Mouse (Mus musculus) liver, embryonic 16.5 days (tissue): ENCODE data around the gene Nfu1. TPM values are rescaled to one million over a fixed set of nuclear protein-coding genes. Genes with fewer than 3 reads are reported as not detected.
"Not testable (repeated sequence)": the region's sequence is repeated elsewhere in the genome, so short reads cannot be mapped to it uniquely, and the experiment has no call there.

ENCODE experiments used
- ATAC-seq: fragments of 200-750 bp; cut with Nextera tagmentation; 2 replicates; pipeline ENCODE4 v1.8.0; 2017; ENCODE audit warnings: low read depth, mild to moderate bottlenecking, moderate number of reproducible peaks, moderate library complexity
- H3K27ac ChIP-seq: fragments of 300-500 bp; sonication (generic); 2 replicates; pipeline ENCODE4 v1.5.1; 2014; ENCODE audit warnings: mild to moderate bottlenecking, low read length
- H3K27me3 ChIP-seq: fragments of 300-500 bp; sonication (generic); 2 replicates; pipeline ENCODE4 v1.6.1; 2014; ENCODE audit warnings: low read depth, low read length, mixed read lengths; ENCODE audit not compliant: control insufficient read depth, insufficient read depth
- H3K36me3 ChIP-seq: fragments of 300-500 bp; sonication (generic); 2 replicates; pipeline ENCODE4 v1.6.1; 2014; ENCODE audit warnings: mild to moderate bottlenecking; ENCODE audit not compliant: control insufficient read depth, insufficient read depth
- H3K4me1 ChIP-seq: fragments of 300-500 bp; sonication (generic); 2 replicates; pipeline ENCODE4 v1.6.1; 2014; ENCODE audit warnings: low read depth, low read length, mixed read lengths; ENCODE audit not compliant: control insufficient read depth
- H3K4me2 ChIP-seq: fragments of 300-500 bp; sonication (generic); 2 replicates; pipeline ENCODE4 v1.6.1; 2014; ENCODE audit warnings: low read depth, low read length, mixed read lengths
- H3K4me3 ChIP-seq: fragments of 300-500 bp; sonication (generic); 2 replicates; pipeline ENCODE4 v1.5.1; 2014; ENCODE audit warnings: low read depth, mild to moderate bottlenecking, low read length
- H3K9ac ChIP-seq: fragments of 300-500 bp; sonication (generic); 2 replicates; pipeline ENCODE4 v1.6.1; 2014; ENCODE audit warnings: low read depth, low read length
- H3K9me3 ChIP-seq: fragments of 300-500 bp; sonication (generic); replicated peaks from 2 replicates; pipeline ENCODE4 v1.6.1; 2016; ENCODE audit warnings: low read length; ENCODE audit not compliant: control insufficient read depth
- WGBS: fragments of 180-500 bp; shearing (Covaris S2); extraction: QIAGEN DNeasy Blood & Tissue Kit; methylation state at CpG from one replicate; pipeline ENCODE4 v1.1.7; 2014; ENCODE audit not compliant: insufficient replicate concordance; 5-methylcytosine and 5-hydroxymethylcytosine counted together
- polyA plus RNA-seq: library from polyadenylated mRNA; unstranded; fragments of >200 nt; fragmentation: Nextera tagmentation; extraction: Ambion mirVana; gene quantifications from 2 replicates; pipeline ENCODE4 v1.2.1, GENCODE M21; 2015

The Nfu1 gene
- polyA plus RNA-seq, 1 experiment from 2014 or later, result 40.9 TPM

- Histone ChIP-seq H3K9me3 (no peaks in the 10 kb centered on the region), H3K4me2 (no peak overlapping the region), H3K4me3 (no peak overlapping the region), H3K9ac (no peak overlapping the region), H3K27ac (no peak overlapping the region), H3K4me1 (peaks cover 8% of the 10 kb centered on the region), H3K36me3 (no peaks in the 10 kb centered on the region), H3K27me3 (no peaks in the 10 kb centered on the region)
- no peak for ATAC-seq
Measured at GRCm38 (mm10) chr6:87005577-87005976, 3.5 kb upstream of the Nfu1 start.

GRCm38 (mm10) chr6:87009692-87010328, 774 bp downstream of the Nfu1 start:
- peak overlapping the region; percentile 92 for H3K27ac ChIP-seq
- H3K4me3 ChIP-seq, result peak overlapping the region; percentile 87
- no peaks in the 10 kb centered on the region for H3K27me3 ChIP-seq
- peaks cover 11% of the 10 kb centered on the region for H3K4me1 ChIP-seq
- peak overlapping the region; percentile 81 for H3K4me2 ChIP-seq
- WGBS, result under 1% methylated on average over 36 of the region's 36 CpGs
- H3K36me3 ChIP-seq, result no peaks in the 10 kb centered on the region
- H3K9me3 ChIP-seq, result no peaks in the 10 kb centered on the region
- peak; percentile 96 for ATAC-seq
- H3K9ac ChIP-seq, result peak overlapping the region; percentile 93

- H3K27me3 ChIP-seq, result no peaks in the 10 kb centered on the region
- no peak overlapping the region for H3K9ac ChIP-seq
- no peak overlapping the region for H3K27ac ChIP-seq
- H3K4me3 ChIP-seq, result no peak overlapping the region
- H3K4me2 ChIP-seq, result no peak overlapping the region
- H3K9me3 ChIP-seq, result no peaks in the 10 kb centered on the region; the same call in 1 of the 2 replicates
- H3K4me1 ChIP-seq, result no peaks in the 10 kb centered on the region; the same call in 1 of the 2 replicates
- WGBS, result 48% methylated on average over 4 of the region's 4 CpGs
- ATAC-seq, result no peak
- peaks cover 28% of the 10 kb centered on the region for H3K36me3 ChIP-seq
Measured at GRCm38 (mm10) chr6:87016916-87017315, 7.9 kb downstream of the Nfu1 start.

GRCm38 (mm10) chr6:87018874-87019273, 9.8 kb downstream of the Nfu1 start:
- Histone ChIP-seq H3K27ac (no peak overlapping the region), H3K4me2 (no peak overlapping the region), H3K36me3 (peaks cover 28% of the 10 kb centered on the region), H3K9ac (no peak overlapping the region), H3K4me3 (no peak overlapping the region), H3K9me3 (no peaks in the 10 kb centered on the region; the same call in 1 of the 2 replicates), H3K27me3 (no peaks in the 10 kb centered on the region), H3K4me1 (no peaks in the 10 kb centered on the region)
- ATAC-seq, result no peak
- WGBS, result 82% methylated on average over 8 of the region's 8 CpGs

- no peak for ATAC-seq
- Histone ChIP-seq H3K36me3 (peaks cover 32% of the 10 kb centered on the region), H3K4me2 (no peak overlapping the region), H3K9ac (no peak overlapping the region), H3K4me3 (no peak overlapping the region), H3K4me1 (no peaks in the 10 kb centered on the region; the same call in 1 of the 2 replicates), H3K27me3 (no peaks in the 10 kb centered on the region), H3K9me3 (no peaks in the 10 kb centered on the region; the same call in 1 of the 2 replicates), H3K27ac (no peak overlapping the region)
- 94% methylated on average over 12 of the region's 12 CpGs for WGBS
Measured at GRCm38 (mm10) chr6:87021791-87022190, 12.8 kb downstream of the Nfu1 start.

- peaks cover 5% of the 10 kb centered on the region; the same call in 1 of the 2 replicates for H3K36me3 ChIP-seq
- no peak for ATAC-seq
- 38% methylated on average over 7 of the region's 7 CpGs for WGBS
Measured at GRCm38 (mm10) chr6:87026980-87027379, 17.9 kb downstream of the Nfu1 start.

GRCm38 (mm10) chr6:87028881-87029280, 19.8 kb downstream of the Nfu1 start:
- H3K4me1 ChIP-seq, result peaks cover 2% of the 10 kb centered on the region
- no peak overlapping the region for H3K9ac ChIP-seq
- no peaks in the 10 kb centered on the region for H3K27me3 ChIP-seq
- ATAC-seq, result no peak
- no peak overlapping the region for H3K27ac ChIP-seq
- H3K9me3 ChIP-seq, result no peaks in the 10 kb centered on the region
- no peak overlapping the region for H3K4me2 ChIP-seq
- no peak overlapping the region for H3K4me3 ChIP-seq
- peaks cover 5% of the 10 kb centered on the region; the same call in 1 of the 2 replicates for H3K36me3 ChIP-seq

More at GRCm38 (mm10) chr6:87026980-87027379, 17.9 kb downstream of the Nfu1 start:
- Histone ChIP-seq H3K27me3 (no peaks in the 10 kb centered on the region), H3K27ac (no peak overlapping the region), H3K4me2 (no peak overlapping the region), H3K9ac (no peak overlapping the region), H3K4me1 (peaks cover 2% of the 10 kb centered on the region), H3K9me3 (no peaks in the 10 kb centered on the region), H3K4me3 (no peak overlapping the region)

- not testable (repeated sequence) for H3K4me1 ChIP-seq, H3K9me3 ChIP-seq, H3K4me2 ChIP-seq, ATAC-seq, H3K4me3 ChIP-seq, H3K9ac ChIP-seq, H3K36me3 ChIP-seq, H3K27ac ChIP-seq, H3K27me3 ChIP-seq
- 68% methylated on average over 7 of the region's 7 CpGs for WGBS
Measured at GRCm38 (mm10) chr6:87031310-87031709, 22.3 kb downstream of the Nfu1 start.

- H3K27me3 ChIP-seq, result no peaks in the 10 kb centered on the region
- no peaks in the 10 kb centered on the region for H3K9me3 ChIP-seq
- no peak for ATAC-seq
- WGBS, result 67% methylated on average over 3 of the region's 3 CpGs
- H3K27ac ChIP-seq, result no peak overlapping the region
- H3K4me3 ChIP-seq, result no peak overlapping the region
- H3K9ac ChIP-seq, result no peak overlapping the region
- no peaks in the 10 kb centered on the region for H3K36me3 ChIP-seq
- no peak overlapping the region for H3K4me2 ChIP-seq
- H3K4me1 ChIP-seq, result no peaks in the 10 kb centered on the region
Measured at GRCm38 (mm10) chr6:87032401-87032800, 23.4 kb downstream of the Nfu1 start.
